ENCODE assay signal across 10 mouse cellular contexts in the genomic region with DNA sequence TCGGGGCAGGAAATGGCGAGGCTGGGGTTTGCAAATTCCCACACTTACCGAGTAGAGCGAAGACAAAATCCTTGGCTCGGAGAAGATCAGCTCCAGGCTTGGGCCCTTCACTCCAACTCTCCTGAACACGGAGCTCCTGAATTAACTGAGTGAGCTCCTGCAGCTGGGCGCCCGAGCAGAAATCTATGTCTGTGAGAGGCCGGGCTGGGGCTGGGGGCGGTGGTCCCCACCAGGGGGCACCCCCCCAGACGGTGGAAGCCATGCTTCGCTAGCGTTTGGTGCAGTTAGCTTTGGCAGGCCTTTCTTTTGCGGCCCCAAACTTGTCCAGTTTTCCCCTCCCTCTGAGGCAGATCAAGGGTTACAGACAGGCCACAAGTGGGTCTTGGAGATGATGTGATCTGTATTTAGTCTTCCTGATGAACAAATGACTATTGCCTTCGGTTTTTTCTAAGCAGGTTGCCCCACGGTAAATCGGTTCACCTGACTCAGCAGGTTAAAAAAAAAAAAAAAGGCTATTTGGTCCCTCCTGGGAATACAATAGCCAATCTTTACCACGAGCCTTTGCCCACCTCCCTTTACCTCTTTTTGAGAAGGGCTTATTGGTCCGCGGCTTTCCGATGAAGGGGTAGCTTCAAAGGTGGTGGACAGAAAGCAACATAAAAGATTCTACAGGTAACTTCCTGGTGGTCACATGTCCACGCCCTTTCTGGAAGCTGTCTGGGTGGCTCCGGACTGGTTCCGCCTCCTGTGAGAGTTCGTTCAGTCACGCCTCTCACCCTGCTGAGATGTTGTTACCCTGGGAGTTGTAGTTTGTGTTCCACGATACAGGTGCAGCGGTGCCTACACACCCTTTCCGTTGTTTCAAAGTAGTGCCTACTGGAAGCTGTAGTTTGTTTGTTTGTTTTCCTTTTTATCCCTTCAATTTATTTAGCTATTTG. TPM values are rescaled to one million over a fixed set of nuclear protein-coding genes. Genes with fewer than 3 reads are reported as not detected.
DNase-seq lines count a peak whose midpoint lies in the region; ATAC-seq and TF ChIP-seq lines count a peak whose summit lies in the region.
"Had no signal": no experiment of that assay in that cellular context is flagged by ENCODE, and none has a peak within 500 bp of the region (broad histone marks: within the 10 kb centered on the region; RNA-seq: fewer than 3 reads in every experiment).

A gene (minus strand): TSS at position 653 of the 938 bp plus-strand sequence.

- H3K4me2 ChIP-seq in neural tube, embryonic 11.5 days (ENCODE audit: low read depth): peak within 1 kb of the TSS; percentile 89
- peak within 1 kb of the TSS; percentile 92 for H3K4me2 ChIP-seq in limb, embryonic 12.5 days
- H3K4me2 ChIP-seq in midbrain, postnatal 0 days (ENCODE audit: low read depth, low read length, poor library complexity, severe bottlenecking): peak within 1 kb of the TSS; percentile 96

- WGBS in neural tube, embryonic 11.5 days: 6% methylated on average over 29 of the region's 29 CpGs
- WGBS in hindbrain, embryonic 10.5 days: 5% methylated on average over 29 of the region's 29 CpGs
- WGBS in limb, embryonic 12.5 days: 6% methylated on average over 29 of the region's 29 CpGs
- WGBS in midbrain, postnatal 0 days: 12% methylated on average over 29 of the region's 29 CpGs

- H3K36me3 ChIP-seq in neural tube, embryonic 11.5 days (ENCODE audit: control insufficient read depth, insufficient read depth, low read length): no peaks in the 10 kb centered on the region
- no peaks in the 10 kb centered on the region for H3K36me3 ChIP-seq in hindbrain, embryonic 10.5 days
- H3K36me3 ChIP-seq in limb, embryonic 12.5 days: no peaks in the 10 kb centered on the region
- no peaks in the 10 kb centered on the region for H3K36me3 ChIP-seq in midbrain, postnatal 0 days (ENCODE audit: insufficient read depth, low read length)
- H3K36me3 ChIP-seq: G1E had no signal

- H3K9me3 ChIP-seq in neural tube, embryonic 11.5 days (ENCODE audit: control insufficient read depth, low read length): no peaks in the 10 kb centered on the region
- H3K9me3 ChIP-seq in hindbrain, embryonic 10.5 days: peaks cover 4% of the 10 kb centered on the region; the same call in 1 of the 2 replicates
- peaks cover 9% of the 10 kb centered on the region for H3K9me3 ChIP-seq in limb, embryonic 12.5 days
- no peaks in the 10 kb centered on the region for H3K9me3 ChIP-seq in midbrain, postnatal 0 days (ENCODE audit: low read length)
- H3K9me3 ChIP-seq: G1E had no signal

- no peak for TF ChIP-seq CTCF in midbrain, postnatal 0 days (IDR thresholded peaks at IDR 0.05)

- H3K9ac ChIP-seq in neural tube, embryonic 11.5 days (ENCODE audit: low read length): no peak within 1 kb of the TSS
- 0 out of 2 replicates have a peak within 1 kb of the TSS, but pooled peaks have one; percentile 9 for H3K9ac ChIP-seq in limb, embryonic 12.5 days (replicated peaks)
- no peak within 1 kb of the TSS for H3K9ac ChIP-seq in midbrain, postnatal 0 days (replicated peaks; ENCODE audit: low read length, poor library complexity, severe bottlenecking)

- peaks cover 53% of the 10 kb centered on the region for H3K27me3 ChIP-seq in neural tube, embryonic 11.5 days (ENCODE audit: control insufficient read depth, insufficient read depth, low read length)
- peaks cover 72% of the 10 kb centered on the region for H3K27me3 ChIP-seq in hindbrain, embryonic 10.5 days (ENCODE audit: insufficient read depth, poor library complexity, severe bottlenecking)
- H3K27me3 ChIP-seq in limb, embryonic 12.5 days: peaks cover 77% of the 10 kb centered on the region
- H3K27me3 ChIP-seq in midbrain, postnatal 0 days (ENCODE audit: insufficient read depth, low read length): 0 out of 2 replicates have a peak, but pooled peaks cover 4% of the 10 kb centered on the region

- no peak for ATAC-seq in neural tube, embryonic 11.5 days (ENCODE audit: insufficient read depth, low FRiP score, low TSS enrichment)
- ATAC-seq in limb, embryonic 12.5 days (ENCODE audit: insufficient number of reproducible peaks, insufficient read depth, low FRiP score, low TSS enrichment, low read depth): no peak
- ATAC-seq in midbrain, postnatal 0 days (ENCODE audit: low FRiP score): no peak
- ATAC-seq in megakaryocyte progenitor cell, adult 5-6 weeks (replicated peaks; ENCODE audit: poor library complexity): no peak

- peak within 1 kb of the TSS; percentile 1; the same call in 1 of the 2 replicates for H3K4me3 ChIP-seq in neural tube, embryonic 11.5 days (ENCODE audit: low read depth, low read length)
- H3K4me3 ChIP-seq in hindbrain, embryonic 10.5 days: peak within 1 kb of the TSS; percentile 66
- H3K4me3 ChIP-seq in limb, embryonic 12.5 days (replicated peaks): peak within 1 kb of the TSS; percentile 57
- no peak within 1 kb of the TSS for H3K4me3 ChIP-seq in midbrain, postnatal 0 days (ENCODE audit: low read depth, low read length)

- no peak for DNase-seq in neural tube, embryonic 11.5 days (ENCODE audit: low spot score)
- no peak for DNase-seq in neural tube, embryonic 10.5 days (ENCODE audit: extremely low spot score, low spot score)
- peak; percentile 17 for DNase-seq in hindbrain, embryonic 10.5 days (ENCODE audit: low spot score)
- DNase-seq in midbrain, postnatal 0 days (ENCODE audit: low spot score): no peak
- no peak for DNase-seq in cerebellum, postnatal 14 days
- no peak for DNase-seq in frontal cortex, postnatal 25 days (ENCODE audit: low spot score in 2 of 2)

- H3K4me1 ChIP-seq in neural tube, embryonic 11.5 days (ENCODE audit: control insufficient read depth, insufficient read depth, low read length): peaks cover 22% of the 10 kb centered on the region
- H3K4me1 ChIP-seq in hindbrain, embryonic 10.5 days (replicated peaks): peaks cover 49% of the 10 kb centered on the region
- peaks cover 47% of the 10 kb centered on the region for H3K4me1 ChIP-seq in limb, embryonic 12.5 days (replicated peaks)
- 0 out of 2 replicates have a peak, but pooled peaks cover 3% of the 10 kb centered on the region for H3K4me1 ChIP-seq in midbrain, postnatal 0 days (ENCODE audit: insufficient read depth, low read length)

- no peak within 1 kb of the TSS for H3K27ac ChIP-seq in neural tube, embryonic 11.5 days (ENCODE audit: low read depth, low read length)
- no peak within 1 kb of the TSS for H3K27ac ChIP-seq in hindbrain, embryonic 10.5 days
- H3K27ac ChIP-seq in limb, embryonic 12.5 days: no peak within 1 kb of the TSS
- no peak within 1 kb of the TSS for H3K27ac ChIP-seq in midbrain, postnatal 0 days (ENCODE audit: low read depth, low read length)
- H3K27ac ChIP-seq: macrophage had no signal

RNA-seq across cellular contexts. Expression of the gene that starts here (rescaled TPM):
- 0.69 and 0.88 TPM in 2 replicates for polyA plus RNA-seq in neural tube, embryonic 11.5 days (2014; fragmentation: Nextera tagmentation; extraction: Ambion mirVana)
- polyA plus RNA-seq in hindbrain, embryonic 10.5 days (2016; fragmentation: Nextera tagmentation; extraction: Ambion mirVana): 1.3 and 1.5 TPM in 2 replicates
- polyA plus RNA-seq in limb, embryonic 12.5 days (2016; fragmentation: Nextera tagmentation; extraction: Ambion mirVana): 1.6 and 1.8 TPM in 2 replicates
- 0.16 TPM in 1 of 2 replicates, not detected in the other for total RNA-seq in midbrain, postnatal 0 days (2014; rRNA removed)
- 0.80 and 0.94 TPM in 2 replicates for polyA plus RNA-seq in midbrain, postnatal 0 days (2015; fragmentation: Nextera tagmentation; extraction: Ambion mirVana)
- not detected in 2 replicates for total RNA-seq in megakaryocyte progenitor cell, adult 5-6 weeks (2015)
- total RNA-seq in megakaryocyte progenitor cell, adult 5-6 weeks (2017): not detected in 2 replicates
- total RNA-seq: G1E had no signal
- polyA plus RNA-seq: G1E, macrophage had no signal
